Mouse (Mus musculus) cerebellum, adult 2 months (tissue): Measurements from ENCODE around the gene Jph3.

Experiments used
- CTCF ChIP-seq: fragments of 200-500 bp; IDR thresholded peaks from 2 replicates; pipeline ENCODE4 v1.5.1; 2011; ENCODE audit warnings: low read depth, mild to moderate bottlenecking, control low read depth, low read length, moderate library complexity, borderline replicate concordance; ENCODE audit not compliant: insufficient read depth
- POLR2A ChIP-seq: fragments of 200-500 bp; IDR thresholded peaks from 2 replicates; pipeline ENCODE4 v1.6.1; 2011; ENCODE audit warnings: low read length, control low read depth, borderline replicate concordance; ENCODE audit not compliant: insufficient read depth

DNA sequence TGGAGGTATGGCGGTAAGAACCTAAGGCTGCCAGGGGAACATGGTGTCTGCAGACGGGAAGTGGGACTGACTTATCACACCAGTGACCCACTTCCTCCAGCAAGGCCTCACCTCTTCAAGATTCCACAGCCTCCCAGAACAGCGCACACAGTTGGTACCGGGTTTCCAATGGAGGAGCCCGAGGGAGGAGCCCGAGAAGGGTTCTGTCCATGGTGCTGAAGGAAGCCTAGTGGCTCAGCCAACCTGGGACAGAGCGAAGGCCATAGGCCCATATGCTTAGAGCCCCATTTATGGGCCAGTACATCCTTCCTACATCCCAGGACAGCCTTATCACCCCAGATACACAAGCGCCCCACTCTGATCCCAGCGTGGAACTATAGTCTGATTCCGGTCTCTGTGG lies 32.1 kb downstream of the Jph3 start:
- TF ChIP-seq CTCF (no peak), POLR2A (no peak)
